Mouse (Mus musculus): ENCODE results near the gene Tmod4.

GRCm38 (mm10) chr3:95169996-95170395, 45.7 kb downstream of the Tmod4 start:
- TF ChIP-seq CTCF (IDR thresholded peaks at IDR 0.05; ENCODE audit: low read depth, low read length): no peak
- no peak for TF ChIP-seq POLR2A (IDR thresholded peaks at IDR 0.05; ENCODE audit: borderline replicate concordance, low read depth, low read length)
